In genomic region chr13:45963497-45964330, GRCm38 (mm10) we compare ENCODE assay signal across 8 mouse cellular contexts. TPM values are rescaled to one million over a fixed set of nuclear protein-coding genes. Genes with fewer than 3 reads are reported as not detected.
DNase-seq lines count a peak whose midpoint lies in the region; ATAC-seq and TF ChIP-seq lines count a peak whose summit lies in the region.

No protein-coding gene starts in this region.

- H3K4me3 ChIP-seq in hindbrain, embryonic 15.5 days: peak overlapping the region; percentile 85
- peak overlapping the region; percentile 99 for H3K4me3 ChIP-seq in megakaryocyte, embryonic 14.5 days (replicated peaks)

- H3K27me3 ChIP-seq in Patski: no peaks in the 10 kb centered on the region
- H3K27me3 ChIP-seq in hindbrain, embryonic 15.5 days: no peaks in the 10 kb centered on the region
- H3K27me3 ChIP-seq in megakaryocyte, embryonic 14.5 days (replicated peaks): no peaks in the 10 kb centered on the region

- CTCF ChIA-PET in Patski (lab: Charles Lee): interaction anchor here (1.7 to 3.9 kb wide), 2 partner anchors 12 to 424 kb away, joined by 5 to 14 read pairs; no protein-coding TSS in a partner anchor

- peaks cover 47% of the 10 kb centered on the region for H3K4me1 ChIP-seq in hindbrain, embryonic 15.5 days (replicated peaks)
- H3K4me1 ChIP-seq in megakaryocyte, embryonic 14.5 days: peaks cover 30% of the 10 kb centered on the region

- H3K9ac ChIP-seq in hindbrain, embryonic 15.5 days: peak overlapping the region; percentile 94

- WGBS in hindbrain, embryonic 15.5 days: under 1% methylated on average over 70 of the region's 95 CpGs

- no peaks in the 10 kb centered on the region for H3K36me3 ChIP-seq in hindbrain, embryonic 15.5 days
- peaks cover 4% of the 10 kb centered on the region for H3K36me3 ChIP-seq in megakaryocyte, embryonic 14.5 days (replicated peaks; ENCODE audit: low read length)

- POLR2A ChIA-PET in Patski (lab: Charles Lee): interaction anchor here (0.6 to 4.9 kb wide), 10 partner anchors 11 to 350 kb away, joined by 3 to 31 read pairs (median 4); no protein-coding TSS in a partner anchor

- intact Hi-C loops in left cerebral cortex, postnatal 10 days (cut with DNase I): loop anchor here (5.0 kb wide), 1 partner anchor 426 kb away; no protein-coding TSS in a partner anchor

- ATAC-seq in Patski: peak; percentile 48
- peak; percentile 36 for ATAC-seq in hindbrain, embryonic 15.5 days (ENCODE audit: low FRiP score, low read depth)

- TF ChIP-seq CTCF in Patski (IDR thresholded peaks at IDR 0.05): no peak

- no peaks in the 10 kb centered on the region for H3K9me3 ChIP-seq in hindbrain, embryonic 15.5 days
- no peaks in the 10 kb centered on the region for H3K9me3 ChIP-seq in megakaryocyte, embryonic 14.5 days

- H3K4me2 ChIP-seq in hindbrain, embryonic 15.5 days: peak overlapping the region; percentile 95

- in situ Hi-C loops in Patski (cut with MboI; ENCODE audit: low pct_unique_long_range_greater_than_20kb): no loop called here

- peak overlapping the region; percentile 95 for H3K27ac ChIP-seq in hindbrain, embryonic 15.5 days (replicated peaks)

- DNase-seq in Patski (ENCODE audit: low read depth, low spot score): no peak
- DNase-seq in cerebellum, postnatal 10 days: peak; percentile 85 to 90
- DNase-seq in frontal cortex, postnatal 36 days (ENCODE audit: low spot score in 2 of 2): peak; percentile 69 to 71
- DNase-seq in left cerebral cortex, postnatal 10 days (ENCODE audit: extremely low spot score in 1 of 2, low spot score in 2 of 2): peak; percentile 62 to 92
- DNase-seq in right cerebral cortex, adult 2 months (ENCODE audit: low spot score in 2 of 2): peak; percentile 69 to 74
- peak; percentile 52 for DNase-seq in urinary bladder, postnatal 10 days (ENCODE audit: low spot score)

RNA-seq across cellular contexts. Expression of gene Atxn1, which starts 1.1 kb away (rescaled TPM):
- polyA plus RNA-seq in Patski (2021): 8.3 TPM
- 7.8 and 8.1 TPM in 2 replicates for polyA plus RNA-seq in hindbrain, embryonic 15.5 days (2015; fragmentation: Nextera tagmentation; extraction: Ambion mirVana)
- 100 to 1,000 TPM; 149 to 152 TPM for total RNA-seq in left cerebral cortex, postnatal 10 days (2021)
- 3.2 and 7.3 TPM in 2 replicates for polyA plus RNA-seq in megakaryocyte, embryonic 14.5 days (2012; ENCODE audit: insufficient read depth, low replicate concordance)
